Mouse (Mus musculus) spleen, adult 2 months (tissue): Measurements from ENCODE around the gene Mdga1.

Experiments
- CTCF ChIP-seq: fragments of 200-500 bp; IDR thresholded peaks from 2 replicates; pipeline ENCODE4 v1.5.1; 2011; ENCODE audit warnings: mild to moderate bottlenecking, inconsistent platforms; ENCODE audit not compliant: insufficient read depth, insufficient read length, insufficient replicate concordance; ENCODE audit errors: extremely low read depth
- POLR2A ChIP-seq: fragments of 200-500 bp; IDR thresholded peaks from 2 replicates; pipeline ENCODE4 v1.6.1; 2011; ENCODE audit warnings: low read depth, low read length, inconsistent platforms

DNA sequence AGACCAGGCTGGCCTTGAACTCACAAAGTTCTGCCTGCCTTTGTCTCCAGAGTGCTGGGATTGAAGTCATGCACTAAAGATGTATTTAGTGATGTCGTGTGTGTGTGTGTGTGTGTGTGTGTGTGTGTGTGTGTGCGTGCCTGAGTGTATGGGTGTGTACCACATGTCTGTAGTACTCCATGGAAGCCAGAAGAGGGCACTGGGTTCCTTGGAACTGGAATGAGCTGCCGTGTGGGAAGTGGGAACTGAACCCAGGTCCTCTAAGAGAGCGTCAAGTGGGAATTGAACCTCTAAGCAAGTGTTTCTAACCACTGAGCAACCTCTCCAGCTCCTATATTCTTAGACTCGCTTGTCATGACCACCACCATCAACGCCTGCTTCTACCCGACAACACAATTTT lies 60.9 kb downstream of the Mdga1 start:
- TF ChIP-seq CTCF (no peak), POLR2A (no peak)
